Mouse (Mus musculus) kidney, adult 10 weeks (tissue): Measurements from ENCODE around the gene Fam49a. TPM values are rescaled to one million over a fixed set of nuclear protein-coding genes. Genes with fewer than 3 reads are reported as not detected.

Experiments
- polyA plus RNA-seq: library from polyadenylated mRNA; stranded (reverse); fragments of 350-450 nt; fragmentation: Illumina TruSeq; extraction: RNeasy Lipid Tissue Mini Kit (QIAGEN cat#74804); gene quantifications from one replicate; pipeline ENCODE4 v1.2.3, GENCODE M21; 2014; ENCODE audit warnings: low read depth, low replicate concordance

Fam49a gene
- polyA plus RNA-seq: 10.8 TPM

DNA sequence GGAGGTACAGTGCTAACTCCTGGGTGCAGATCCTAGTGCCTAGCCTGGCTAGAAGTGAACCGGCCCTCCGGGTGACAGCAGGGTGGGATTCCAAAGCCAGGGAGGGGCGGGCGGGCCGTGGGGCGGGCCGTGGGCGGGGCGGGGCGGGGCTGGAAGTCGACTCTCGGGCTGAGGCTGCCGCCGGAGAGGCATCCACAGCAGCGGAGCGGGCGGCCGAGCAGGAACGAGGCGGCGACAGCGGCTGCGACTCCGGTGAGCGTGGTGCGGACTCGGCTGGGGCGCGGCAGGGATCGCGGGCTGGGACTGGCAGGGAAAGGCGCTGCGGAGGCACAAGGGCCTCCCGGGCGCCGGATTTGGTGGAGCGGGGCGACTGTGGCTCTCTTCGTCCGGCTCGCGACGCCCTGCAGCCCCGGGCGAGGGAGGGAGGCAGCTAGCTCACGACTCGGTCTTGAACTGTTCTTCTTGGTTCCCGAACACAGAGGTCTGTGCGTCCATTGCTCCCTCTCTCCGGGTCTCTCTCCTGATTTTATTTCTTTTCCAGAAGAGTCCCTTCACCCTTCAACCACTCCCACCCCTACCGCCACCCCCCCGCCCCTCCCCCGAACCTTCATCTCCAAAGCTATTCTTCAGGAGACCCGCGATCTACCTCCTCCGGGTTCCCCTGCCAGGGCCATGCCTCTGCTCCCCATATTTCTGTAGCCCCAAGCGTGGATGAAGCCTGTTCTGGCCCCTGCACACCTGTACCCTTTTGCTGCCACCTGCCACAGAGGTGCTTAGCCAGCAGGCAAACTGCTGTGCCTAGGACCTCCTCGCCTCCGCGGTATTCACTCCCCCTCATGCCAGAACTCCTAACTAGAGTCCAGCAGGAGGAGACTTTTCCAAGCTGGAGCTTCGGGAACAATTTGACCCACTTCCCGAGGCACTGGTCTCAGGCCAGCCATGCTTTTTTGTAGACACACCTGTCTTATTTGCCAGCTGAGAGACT, at the start of gene Fam49a:
Gene Fam49a (plus strand): TSS at position 153 of the 985 bp plus-strand sequence.

